Mouse (Mus musculus): ENCODE data around the gene Rnf220. TPM values are rescaled to one million over a fixed set of nuclear protein-coding genes. Genes with fewer than 3 reads are reported as not detected.

Gene Rnf220
- total RNA-seq, 2 experiments from 2014 or later: 44.2 to 50.8 TPM

DNA sequence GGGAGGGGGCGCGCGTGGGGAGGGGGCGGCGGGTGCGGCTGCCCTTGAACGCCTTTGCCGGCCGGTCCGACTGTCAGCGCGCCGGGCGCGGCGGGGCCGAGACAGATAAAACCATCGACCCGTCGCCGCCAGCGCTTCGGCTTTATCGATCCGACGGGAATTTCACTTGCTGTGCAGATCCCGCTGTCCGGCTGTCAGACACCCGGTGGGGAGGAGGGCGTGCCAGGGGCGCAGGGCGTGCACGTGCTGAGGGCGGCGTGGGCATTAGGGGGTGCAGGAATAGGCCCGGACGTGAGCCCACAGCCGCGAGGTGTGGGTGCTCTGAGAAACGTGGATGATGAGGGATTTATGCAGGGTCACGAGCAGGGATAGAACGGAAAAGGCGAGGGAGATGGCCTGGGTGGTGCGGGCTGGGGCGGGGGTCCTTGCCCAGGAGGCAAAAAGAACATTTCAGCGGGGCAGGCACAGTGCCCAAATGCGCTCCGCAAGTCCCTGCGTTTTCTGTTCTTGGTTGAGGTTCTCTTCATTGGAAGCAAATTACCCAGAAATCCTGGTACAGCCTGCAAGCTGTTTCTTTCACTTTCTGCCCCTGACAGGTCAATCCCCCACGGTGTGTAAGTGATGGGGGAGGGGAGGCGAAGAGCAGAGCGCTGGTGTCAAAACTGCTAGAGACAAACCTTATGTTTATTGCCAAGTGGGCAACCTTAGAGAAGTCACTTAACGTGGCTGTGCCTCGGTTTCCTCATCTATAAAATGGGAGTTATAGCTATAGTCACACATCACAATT, 192.4 kb downstream of the Rnf220 start:
- no peak for DNase-seq (ENCODE audit: low spot score)

GRCm38 (mm10) chr4:117303581-117304238, 193.1 kb downstream of the Rnf220 start:
- DNase-seq (ENCODE audit: low spot score): no peak

DNA sequence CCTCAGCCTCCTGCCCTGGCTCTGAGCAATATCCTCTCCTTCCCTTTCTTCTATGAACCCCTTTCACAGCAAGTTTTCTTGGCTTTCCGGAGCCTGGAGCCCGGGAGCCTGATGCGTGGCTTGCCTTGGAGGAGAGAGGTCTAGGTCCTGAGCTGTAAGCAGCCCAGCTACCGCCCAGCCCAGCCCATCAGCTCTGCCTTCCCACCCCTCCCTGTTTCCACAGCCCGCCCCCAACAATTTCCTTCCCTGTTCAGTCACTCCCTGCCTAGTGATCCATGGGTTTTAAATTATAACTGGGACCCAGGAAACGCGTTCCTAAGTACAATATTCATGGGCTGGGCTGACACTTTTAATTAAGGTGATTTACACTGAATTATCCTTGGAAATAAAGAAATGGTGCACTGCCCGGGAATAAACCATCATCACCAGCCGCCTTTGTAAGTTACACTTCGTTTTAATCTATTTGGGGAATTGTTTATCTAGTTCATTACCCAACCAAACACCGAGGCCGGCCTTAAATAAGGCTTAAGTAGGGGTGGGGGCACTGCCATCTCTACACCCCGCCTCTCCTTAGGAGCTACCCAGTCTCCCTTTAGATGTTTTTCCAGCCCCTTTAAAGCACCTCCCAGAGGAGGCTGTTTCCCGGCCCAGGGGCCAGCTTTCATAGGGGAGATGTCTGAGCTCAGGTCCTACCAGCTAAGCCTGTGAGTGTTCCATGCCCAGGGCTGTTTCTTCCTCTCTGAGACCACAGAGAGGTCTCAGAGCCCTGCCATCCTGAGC, 194.6 kb downstream of the Rnf220 start:
- no peak for DNase-seq (ENCODE audit: low spot score)

- no peak for DNase-seq (ENCODE audit: low spot score)
Measured at GRCm38 (mm10) chr4:117299921-117300320, 196.9 kb downstream of the Rnf220 start.

DNA sequence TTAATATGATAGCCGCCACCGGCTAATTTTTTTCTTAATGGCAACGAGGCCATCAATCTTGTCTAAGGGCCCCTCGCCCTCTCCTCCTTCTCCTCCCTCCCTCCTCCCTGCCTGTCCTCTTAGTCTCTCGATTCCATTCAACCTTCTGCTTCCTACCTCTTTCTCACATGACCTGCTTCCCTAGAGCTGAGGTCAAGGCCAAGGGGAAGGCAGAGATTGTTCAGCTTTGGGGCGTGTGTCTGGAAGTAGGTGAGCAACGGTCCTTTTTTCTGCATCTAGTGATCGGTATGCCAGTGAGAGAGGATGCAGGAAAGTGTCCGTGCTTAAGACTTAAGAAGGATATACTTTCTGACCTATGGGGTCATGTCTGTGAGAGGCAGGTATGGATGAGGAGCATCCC, 199.0 kb downstream of the Rnf220 start:
- DNase-seq (ENCODE audit: low spot score): no peak

DNA sequence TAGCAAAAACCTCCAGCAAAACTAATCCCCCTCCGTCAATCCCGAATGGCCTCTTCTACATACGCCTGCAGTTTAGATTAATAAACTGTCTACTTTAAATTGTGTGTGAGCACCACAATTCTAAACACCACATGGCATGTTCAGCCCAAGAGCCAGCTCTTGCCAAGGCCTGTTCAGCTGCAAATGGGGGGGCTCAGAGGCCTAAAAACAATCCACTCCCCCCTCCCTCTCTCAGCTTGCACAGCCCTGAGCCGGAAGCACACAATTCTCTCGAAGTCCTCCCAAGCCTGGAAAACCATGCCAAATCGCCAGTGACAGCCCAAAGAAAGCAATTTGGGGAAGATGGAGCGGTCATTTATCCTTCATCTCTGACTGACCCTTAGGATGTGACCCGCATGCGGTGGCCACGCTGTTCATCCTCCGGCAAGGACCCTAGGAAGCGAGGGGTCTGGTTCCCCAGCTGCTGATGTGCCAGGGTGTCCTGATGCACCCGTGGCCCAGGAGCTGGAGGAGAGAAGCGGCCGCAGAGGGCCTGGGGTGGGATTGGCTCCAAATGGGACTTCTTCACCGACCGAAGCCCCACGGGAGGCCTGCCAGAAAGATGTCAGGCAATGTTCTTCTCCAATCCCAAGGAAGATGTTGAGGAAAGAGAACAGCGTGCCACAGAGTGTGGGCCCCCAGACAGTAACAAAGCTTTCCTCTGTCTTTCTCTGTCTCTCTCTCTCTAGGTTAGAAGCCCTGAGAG, 199.8 kb downstream of the Rnf220 start:
- DNase-seq (ENCODE audit: low spot score): no peak

DNA sequence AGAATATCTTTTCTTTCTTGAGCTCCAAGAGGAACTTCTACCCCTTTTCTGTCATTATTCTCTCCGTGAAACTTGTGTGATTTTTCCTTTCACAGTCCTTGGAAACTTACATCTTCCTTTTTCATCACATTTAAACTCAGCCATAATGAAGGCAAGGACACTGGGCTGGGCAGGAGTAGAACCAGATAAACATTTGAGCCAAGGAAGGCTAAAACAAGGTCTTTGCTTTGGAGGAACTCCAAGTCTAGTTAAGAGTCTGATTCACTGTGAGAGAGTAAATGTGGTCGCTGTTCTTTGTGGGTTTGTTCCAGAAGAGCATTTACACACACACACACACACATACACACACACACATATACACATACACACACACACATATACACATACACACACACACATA, 205.2 kb downstream of the Rnf220 start:
- DNase-seq (ENCODE audit: low spot score): no peak

DNA sequence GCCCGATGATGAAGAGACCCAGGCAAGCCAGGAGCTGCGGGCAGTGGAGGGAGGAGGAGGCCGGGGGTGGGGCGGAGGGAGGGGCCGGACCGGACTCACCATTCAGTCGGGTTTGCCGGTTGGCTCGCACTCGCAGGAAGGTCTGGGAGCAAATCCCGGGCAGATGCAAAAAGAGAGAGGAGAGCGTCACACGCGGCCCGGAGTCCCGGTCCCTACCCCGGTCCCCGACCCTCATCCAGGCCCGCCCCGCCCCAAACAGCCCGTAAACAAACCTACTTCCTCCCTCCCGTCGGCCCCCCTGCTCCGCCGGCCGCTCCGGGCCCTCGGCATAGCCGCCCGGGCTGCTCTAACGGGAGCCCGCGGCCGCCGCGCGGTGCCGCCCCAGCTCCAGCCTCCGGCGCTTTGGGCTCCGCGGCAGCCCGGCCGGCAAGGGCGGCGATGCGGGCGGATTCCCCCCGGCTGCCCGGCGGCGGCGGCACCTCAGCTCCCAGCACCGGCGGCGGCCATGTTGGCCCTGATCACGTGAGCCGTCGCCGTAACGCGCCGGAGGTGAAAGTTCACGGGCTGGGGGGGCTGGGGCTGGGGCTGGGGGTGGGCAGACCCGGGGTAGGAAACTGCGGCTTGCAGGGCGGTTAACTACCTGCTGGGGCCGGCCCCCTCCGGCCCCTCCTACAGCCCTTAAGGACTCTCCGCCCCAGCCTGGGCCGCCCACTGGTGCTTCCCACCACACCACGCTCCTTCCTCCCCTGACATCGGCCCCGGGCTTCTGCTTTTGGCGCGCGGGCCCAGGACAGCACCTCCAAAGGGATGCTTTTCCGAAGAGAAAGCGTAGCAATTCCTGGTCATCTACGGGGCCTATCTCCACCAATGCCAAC, 207.7 kb downstream of the Rnf220 start:
- DNase-seq (ENCODE audit: low spot score): peak; percentile 68

GRCm38 (mm10) chr4:117288277-117288926, 208.4 kb downstream of the Rnf220 start:
- no peak for DNase-seq (ENCODE audit: low spot score)

DNA sequence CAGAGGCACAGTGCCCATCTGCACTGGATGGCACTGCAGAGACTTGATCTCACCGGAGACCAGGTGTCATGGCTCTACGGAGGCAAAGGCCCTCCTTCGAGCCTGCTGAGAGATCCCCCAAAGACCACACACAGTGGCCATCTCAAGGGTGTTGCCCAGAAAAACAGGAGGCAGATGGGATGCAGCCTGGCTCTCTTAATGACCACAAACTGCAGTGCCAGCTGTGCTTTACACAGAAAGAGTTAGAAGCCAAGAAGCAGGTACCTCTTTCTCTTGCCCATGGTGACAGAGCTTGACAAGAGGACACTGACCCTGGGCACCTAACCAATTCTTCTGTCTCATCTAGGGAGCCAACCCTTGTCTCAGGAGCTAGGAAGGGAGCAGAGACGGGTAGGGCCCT, 212.5 kb downstream of the Rnf220 start:
- no peak for DNase-seq (ENCODE audit: low spot score)

- peak; percentile 64 for DNase-seq (ENCODE audit: low spot score)
Measured at GRCm38 (mm10) chr4:117283271-117284191, 213.3 kb downstream of the Rnf220 start.

- DNase-seq (ENCODE audit: low spot score): no peak
Measured at GRCm38 (mm10) chr4:117281090-117281845, 215.6 kb downstream of the Rnf220 start.

DNA sequence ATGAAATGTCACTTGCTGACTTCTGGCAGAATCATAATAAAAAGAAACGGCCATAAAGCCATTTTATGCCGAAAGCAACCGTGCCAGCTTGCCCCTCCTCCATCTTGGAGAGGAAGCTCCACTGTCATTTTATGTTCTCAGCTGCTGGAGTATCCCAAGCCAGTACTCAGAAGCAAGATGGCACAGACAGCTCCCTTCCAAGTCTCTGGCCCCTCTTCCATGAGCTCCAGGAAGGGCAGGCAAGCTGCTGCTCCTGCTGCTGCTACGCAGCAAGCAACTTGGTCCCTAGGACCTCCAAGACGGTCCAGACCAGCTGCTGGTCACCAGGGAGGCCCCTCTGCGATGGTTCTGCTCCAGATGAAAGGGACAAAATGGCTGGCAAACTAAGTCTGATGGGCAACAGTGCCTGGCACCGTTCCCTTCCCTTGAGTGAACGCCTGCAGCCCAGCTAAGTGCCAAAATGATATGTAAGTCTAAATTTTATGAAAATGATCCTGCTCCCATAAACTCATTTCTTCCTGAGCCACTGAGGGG, 216.4 kb downstream of the Rnf220 start:
- no peak for DNase-seq (ENCODE audit: low spot score)

GRCm38 (mm10) chr4:117279253-117279642, 217.6 kb downstream of the Rnf220 start:
- no peak for DNase-seq (ENCODE audit: low spot score)

- no peak for DNase-seq (ENCODE audit: low spot score)
Measured at GRCm38 (mm10) chr4:117278381-117279252, 218.2 kb downstream of the Rnf220 start.

GRCm38 (mm10) chr4:117277687-117278086, 219.2 kb downstream of the Rnf220 start:
- DNase-seq (ENCODE audit: low spot score): no peak

- DNase-seq (ENCODE audit: low spot score): peak; percentile 56
Measured at GRCm38 (mm10) chr4:117277021-117277420, 219.8 kb downstream of the Rnf220 start.

Measured in gastrocnemius, adult 18-20 months (tissue).